Mouse (Mus musculus) G1E (cell line): ENCODE measurements around the gene Wrb. TPM values are rescaled to one million over a fixed set of nuclear protein-coding genes. Genes with fewer than 3 reads are reported as not detected.
"Not testable (repeated sequence)": the region's sequence is repeated elsewhere in the genome, so short reads cannot be mapped to it uniquely, and the experiment has no call there.

Experiments
- ATAC-seq: 2 replicates; pipeline ENCODE4 v1.8.0; 2016; ENCODE audit warnings: mild to moderate bottlenecking; ENCODE audit not compliant: insufficient number of reproducible peaks, poor library complexity, low FRiP score, severe bottlenecking; ENCODE audit errors: extremely low read depth
- DNase-seq: peaks from one replicate; pipeline ENCODE4 v3.0.0; 2012; ENCODE audit warnings: low spot score
- H3K27me3 ChIP-seq: 2 replicates; pipeline ENCODE4 v1.6.1; 2012; ENCODE audit warnings: mild to moderate bottlenecking, low read length, inconsistent platforms; ENCODE audit not compliant: insufficient read depth
- H3K36me3 ChIP-seq: replicated peaks from 2 replicates; pipeline ENCODE3; 2012; ENCODE audit warnings: mild to moderate bottlenecking, inconsistent platforms
- H3K4me1 ChIP-seq: 2 replicates; pipeline ENCODE4 v1.6.1; 2012; ENCODE audit warnings: low read depth, low read length, inconsistent platforms, mixed read lengths; ENCODE audit not compliant: insufficient read depth
- H3K4me3 ChIP-seq: 2 replicates; pipeline ENCODE4 v1.5.1; 2012; ENCODE audit warnings: low read depth, mild to moderate bottlenecking, inconsistent platforms, low read length, moderate library complexity, mixed read lengths
- H3K9me3 ChIP-seq: replicated peaks from 2 replicates; pipeline ENCODE4 v1.6.1; 2012; ENCODE audit warnings: inconsistent platforms
- CTCF ChIP-seq: IDR thresholded peaks from 2 replicates; pipeline ENCODE4 v1.5.1; 2012; ENCODE audit warnings: low read depth, low read length, inconsistent platforms, mixed read lengths
- GATA1 ChIP-seq: IDR thresholded peaks from 2 replicates; pipeline ENCODE4 v1.6.1; 2012; ENCODE audit warnings: borderline replicate concordance, low read length, inconsistent platforms, mixed read lengths
- GATA2 ChIP-seq: IDR thresholded peaks from 2 replicates; pipeline ENCODE4 v1.6.1; 2012; ENCODE audit warnings: low read depth, low read length, inconsistent platforms, borderline replicate concordance
- POLR2AphosphoS5 ChIP-seq: IDR thresholded peaks from 2 replicates; pipeline ENCODE4 v1.6.1; 2012; ENCODE audit warnings: low read depth, low read length, inconsistent platforms; ENCODE audit not compliant: insufficient replicate concordance
- TAL1 ChIP-seq: conservative IDR thresholded peaks from 2 replicates; pipeline ENCODE4 v1.6.1; 2012; ENCODE audit warnings: low read depth, low read length, inconsistent platforms, mixed read lengths
- polyA plus RNA-seq: library from polyadenylated mRNA; stranded (reverse); fragments of >175 nt; gene quantifications from 2 replicates; pipeline ENCODE4 v1.2.3, GENCODE M21; 2012
- total RNA-seq, 2 experiments: library from RNA; stranded (forward) in 1 of 2; stranded (reverse) in 1 of 2; fragments of 200-1000 nt in 1 of 2; fragments of >200 nt in 1 of 2; fragmentation: Nextera tagmentation in 1 of 2; gene quantifications; 2 replicates each; pipeline ENCODE4 v1.2.3; 2014 to 2017

The Wrb gene
- total RNA-seq (2014; fragmentation: Nextera tagmentation) (14.4 and 19.9 TPM in 2 replicates), total RNA-seq (2017) (18.4 and 25.5 TPM in 2 replicates), polyA plus RNA-seq (3.1 and 4.5 TPM in 2 replicates)

DNA sequence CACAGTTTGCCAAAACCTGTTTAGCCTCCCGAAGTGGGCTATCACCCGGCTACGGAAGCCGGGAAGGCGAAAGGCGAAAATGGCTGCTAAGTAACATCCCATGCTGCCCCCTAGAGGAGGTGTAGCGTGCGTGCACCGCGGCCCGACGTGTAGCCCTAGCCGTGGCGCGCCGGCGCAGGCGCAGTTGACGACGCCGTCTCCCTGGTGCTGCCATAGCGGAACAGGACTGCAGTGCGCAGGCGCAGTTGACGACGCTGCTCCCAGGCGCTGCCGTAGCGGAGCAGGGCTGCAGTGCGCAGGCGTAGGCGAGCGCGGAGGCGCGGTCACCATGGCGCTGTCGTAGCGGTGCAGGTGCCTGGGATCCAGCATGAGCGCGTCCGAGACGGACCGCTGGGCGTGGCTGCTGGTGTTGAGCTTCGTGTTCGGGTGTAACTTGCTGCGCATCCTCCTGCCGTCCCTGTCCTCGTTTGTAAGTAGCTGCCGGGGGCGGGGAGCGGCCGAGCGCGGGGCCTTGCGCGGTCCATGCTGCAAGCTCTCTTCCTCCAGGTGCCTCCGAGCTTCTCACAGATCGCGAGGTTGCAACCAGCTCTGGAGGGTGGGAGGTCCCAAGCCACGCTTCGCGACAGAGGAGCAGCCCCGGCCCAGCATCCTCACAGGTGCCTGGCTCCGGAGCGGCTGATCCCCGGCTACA lies at the start of gene Wrb:
TSS of gene Wrb (plus strand) at position 298 of the 691 bp plus-strand sequence.
- peak; percentile 92 for TF ChIP-seq CTCF
- no peak for TF ChIP-seq POLR2AphosphoS5
- TF ChIP-seq GATA2: no peak
- no peak for TF ChIP-seq GATA1
- TF ChIP-seq TAL1: no peak
- H3K9me3 ChIP-seq: peaks cover 4% of the 10 kb centered on the region
- peaks cover 36% of the 10 kb centered on the region for H3K4me1 ChIP-seq
- peak within 1 kb of the TSS; percentile 95 for H3K4me3 ChIP-seq
- H3K36me3 ChIP-seq: peaks cover 35% of the 10 kb centered on the region
- DNase-seq: peak; percentile 96
- H3K27me3 ChIP-seq: 0 out of 2 replicates have a peak, but pooled peaks cover 5% of the 10 kb centered on the region
- ATAC-seq: peak; percentile 92

DNA sequence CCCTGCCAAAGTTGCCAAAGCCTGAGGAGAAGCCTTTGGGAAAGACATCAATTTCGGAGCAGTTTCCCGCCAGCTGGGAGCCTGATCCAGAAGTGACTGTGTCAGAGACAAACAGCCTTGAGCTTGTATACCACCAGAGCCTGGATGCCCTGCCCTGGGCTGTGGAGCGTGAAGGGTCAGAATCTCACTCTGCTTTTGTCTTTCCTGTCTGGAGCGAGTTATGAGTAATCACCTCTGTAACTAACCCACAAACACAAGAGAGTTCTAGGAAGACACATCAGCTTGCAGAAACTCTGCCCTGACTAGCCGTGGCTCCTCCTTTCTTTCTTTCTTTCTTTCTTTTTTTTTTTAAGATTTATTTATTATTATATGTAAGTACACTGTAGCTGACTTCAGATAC lies 49.2 kb upstream of the Wrb start:
- TF ChIP-seq CTCF (no peak), TAL1 (no peak), GATA1 (no peak)

DNA sequence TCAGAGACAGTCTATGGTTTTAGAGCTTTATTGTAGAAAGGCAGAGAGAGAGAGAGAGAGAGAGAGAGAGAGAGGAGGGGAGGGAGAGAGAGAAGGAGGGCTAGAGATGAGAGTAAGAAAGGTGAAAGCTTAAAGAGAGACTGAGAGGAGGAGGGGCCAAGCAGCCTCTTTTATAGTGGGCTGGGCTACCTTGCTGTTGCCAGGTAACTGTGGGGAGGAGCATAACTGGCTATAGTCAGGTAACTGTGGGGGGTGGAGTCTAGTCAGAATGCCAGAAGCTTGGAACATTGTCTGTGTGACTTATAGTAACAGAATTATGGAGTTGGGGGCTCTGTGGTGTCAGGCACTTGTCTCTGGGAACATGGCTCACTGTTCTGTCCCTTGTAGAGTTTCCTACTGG lies 47.4 kb upstream of the Wrb start:
- not testable (repeated sequence) for DNase-seq, H3K4me3 ChIP-seq, H3K4me1 ChIP-seq, ATAC-seq, H3K9me3 ChIP-seq, H3K36me3 ChIP-seq
- peaks cover 27% of the 10 kb centered on the region for H3K27me3 ChIP-seq

More for the DNA sequence above, 49.2 kb upstream of the Wrb start:
- DNase-seq (no peak), ATAC-seq (no peak)
- Histone ChIP-seq H3K4me3 (no peak overlapping the region), H3K36me3 (no peaks in the 10 kb centered on the region), H3K27me3 (peaks cover 38% of the 10 kb centered on the region), H3K9me3 (no peaks in the 10 kb centered on the region), H3K4me1 (no peaks in the 10 kb centered on the region)

DNA sequence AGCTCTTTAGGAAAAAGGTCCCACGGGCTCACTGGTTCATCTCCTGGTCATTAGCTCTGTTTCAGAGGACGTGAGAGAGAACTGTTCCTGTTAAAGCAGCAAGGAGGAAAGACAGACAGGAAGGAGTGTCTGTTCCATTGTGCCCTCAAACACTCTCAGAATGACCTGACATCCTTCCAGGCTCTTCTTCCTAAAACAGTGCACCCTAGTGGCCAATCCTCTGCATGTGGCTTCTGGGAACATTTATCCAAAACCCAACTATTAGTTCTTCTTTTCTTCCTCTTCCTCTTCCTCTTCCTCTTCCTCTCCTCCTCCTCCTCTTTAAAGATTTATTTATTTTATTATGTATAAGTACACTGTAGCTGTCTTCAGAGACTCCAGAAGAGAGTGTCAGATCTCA lies 42.2 kb upstream of the Wrb start:
- H3K36me3 ChIP-seq: no peaks in the 10 kb centered on the region
- no peak for ATAC-seq

DNA sequence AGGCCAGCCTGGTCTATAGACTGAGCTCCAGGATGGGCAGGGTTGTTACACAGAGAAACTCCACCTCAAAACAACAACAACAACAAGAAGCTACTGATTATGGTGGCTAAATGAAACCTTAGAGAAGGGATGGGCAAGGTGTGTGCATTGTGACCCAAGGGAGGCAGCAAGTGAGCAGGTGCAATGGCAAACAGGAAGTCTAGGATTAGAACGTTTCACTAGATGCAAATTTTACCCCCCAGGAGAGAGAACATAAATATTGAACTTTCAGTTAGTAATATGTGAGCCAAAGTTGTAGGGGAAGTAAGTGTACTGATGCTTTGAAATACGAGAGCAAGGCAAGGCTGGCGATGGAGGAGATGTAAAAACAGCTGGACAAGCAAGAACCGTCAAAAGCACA lies 35.5 kb upstream of the Wrb start:
- TF ChIP-seq TAL1: no peak
- TF ChIP-seq GATA1: no peak
- no peak for TF ChIP-seq GATA2
- TF ChIP-seq POLR2AphosphoS5: no peak
- no peak for TF ChIP-seq CTCF
- Histone ChIP-seq H3K36me3 (no peaks in the 10 kb centered on the region), H3K4me3 (no peak overlapping the region), H3K4me1 (0 out of 2 replicates have a peak, but pooled peaks cover 4% of the 10 kb centered on the region), H3K27me3 (peaks cover 16% of the 10 kb centered on the region), H3K9me3 (no peaks in the 10 kb centered on the region)
- ATAC-seq: no peak
- no peak for DNase-seq

More for the DNA sequence above, 42.2 kb upstream of the Wrb start:
- no peak overlapping the region for H3K4me3 ChIP-seq
- no peak for DNase-seq
- H3K27me3 ChIP-seq: peaks cover 23% of the 10 kb centered on the region
- H3K4me1 ChIP-seq: no peaks in the 10 kb centered on the region
- H3K9me3 ChIP-seq: no peaks in the 10 kb centered on the region
- TF ChIP-seq GATA1 (no peak), CTCF (no peak), GATA2 (no peak), TAL1 (no peak), POLR2AphosphoS5 (no peak)

DNA sequence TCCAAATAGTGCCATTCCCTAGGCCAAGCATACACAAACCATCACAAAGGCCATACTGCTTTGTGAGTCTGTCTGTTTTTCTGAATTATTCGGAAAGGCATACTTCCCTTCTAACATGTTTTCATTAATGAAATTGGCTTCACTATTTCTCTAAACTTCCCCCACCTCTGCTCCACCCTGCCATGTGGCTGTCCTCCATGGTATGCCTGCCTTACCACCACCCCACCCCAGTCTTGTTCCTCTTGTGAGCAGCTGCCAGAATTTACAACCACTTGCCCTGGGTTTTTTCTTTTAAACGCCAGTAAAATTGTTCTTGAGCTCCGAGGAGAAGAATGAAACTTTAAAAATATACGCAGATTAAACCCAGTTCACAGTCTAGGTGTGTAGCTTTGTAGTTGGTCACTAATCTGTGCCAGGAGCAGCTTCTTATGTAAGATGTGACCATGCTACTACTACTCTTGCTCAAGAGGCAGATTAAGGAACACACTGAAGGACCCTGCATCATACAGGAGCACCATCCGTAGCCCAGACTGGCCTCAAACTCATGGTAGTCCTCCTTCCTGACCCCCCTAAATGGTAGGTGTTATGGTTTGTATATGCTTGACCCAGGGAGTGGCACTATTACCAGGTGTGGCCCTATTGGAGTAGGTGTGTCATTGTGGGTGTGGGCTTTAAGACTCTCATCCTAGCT lies 34.4 kb upstream of the Wrb start:
- no peak for ATAC-seq
- DNase-seq: no peak
- H3K9me3 ChIP-seq: no peaks in the 10 kb centered on the region

More for the DNA sequence above, 34.4 kb upstream of the Wrb start:
- Histone ChIP-seq H3K27me3 (peaks cover 14% of the 10 kb centered on the region), H3K36me3 (no peaks in the 10 kb centered on the region), H3K4me3 (no peak overlapping the region), H3K4me1 (0 out of 2 replicates have a peak, but pooled peaks cover 4% of the 10 kb centered on the region)
- no peak for TF ChIP-seq POLR2AphosphoS5
- TF ChIP-seq CTCF: no peak
- TF ChIP-seq TAL1: no peak
- no peak for TF ChIP-seq GATA1
- TF ChIP-seq GATA2: no peak
